ENCODE assay signal across 27 mouse cellular contexts in genomic region chr6:120778226-120778625, GRCm38 (mm10). TPM values are rescaled to one million over a fixed set of nuclear protein-coding genes. Genes with fewer than 3 reads are reported as not detected.
DNase-seq lines count a peak whose midpoint lies in the region; ATAC-seq and TF ChIP-seq lines count a peak whose summit lies in the region.
"Had no signal": no experiment of that assay in that cellular context is flagged by ENCODE, and none has a peak within 500 bp of the region (broad histone marks: within the 10 kb centered on the region; RNA-seq: fewer than 3 reads in every experiment).

No protein-coding gene starts in this region.

- no peaks in the 10 kb centered on the region for H3K36me3 ChIP-seq in lung, postnatal 0 days (ENCODE audit: insufficient read depth, low read length)
- H3K36me3 ChIP-seq: embryonic facial prominence, embryonic 13.5 days; forebrain, embryonic 12.5 days; forebrain, embryonic 15.5 days; heart, embryonic 12.5 days; heart, embryonic 15.5 days had no signal

- H3K4me1 ChIP-seq in lung, postnatal 0 days (ENCODE audit: insufficient read depth, low read depth, low read length) = no peaks in the 10 kb centered on the region
- H3K4me1 ChIP-seq: embryonic facial prominence, embryonic 13.5 days had no signal

- H3K27me3 ChIP-seq in lung, postnatal 0 days (replicated peaks; ENCODE audit: insufficient read depth, low read length) = no peaks in the 10 kb centered on the region
- H3K27me3 ChIP-seq: embryonic facial prominence, embryonic 13.5 days; forebrain, embryonic 12.5 days; forebrain, embryonic 15.5 days; heart, embryonic 12.5 days; heart, embryonic 15.5 days; hindbrain, embryonic 13.5 days had no signal

- no peak overlapping the region for H3K9ac ChIP-seq in lung, postnatal 0 days (replicated peaks; ENCODE audit: low read depth)
- H3K9ac ChIP-seq: embryonic facial prominence, embryonic 13.5 days; forebrain, embryonic 12.5 days; forebrain, embryonic 15.5 days; heart, embryonic 12.5 days; heart, embryonic 15.5 days; hindbrain, embryonic 13.5 days had no signal

- no peak overlapping the region for H3K4me3 ChIP-seq in lung, postnatal 0 days (ENCODE audit: low read depth, low read length)
- H3K4me3 ChIP-seq: embryonic facial prominence, embryonic 10.5 days; embryonic facial prominence, embryonic 13.5 days; erythroblast, embryonic 14.5 days; forebrain, embryonic 12.5 days; forebrain, embryonic 15.5 days; heart, embryonic 12.5 days; heart, embryonic 15.5 days; hindbrain, embryonic 10.5 days; hindbrain, embryonic 13.5 days had no signal

- ATAC-seq in lung, postnatal 0 days = peak; percentile 60
- ATAC-seq: activated CD4-positive, CD25-positive, alpha-beta regulatory T cell, adult 4 months; forebrain, embryonic 15.5 days had no signal

- TF ChIP-seq EP300 in lung, postnatal 0 days (IDR thresholded peaks at IDR 0.05) = no peak

- WGBS in lung, postnatal 0 days = 48% methylated on average over 3 of the region's 3 CpGs

- no peak overlapping the region for H3K27ac ChIP-seq in lung, postnatal 0 days (ENCODE audit: low read length)
- H3K27ac ChIP-seq: embryonic facial prominence, embryonic 10.5 days; embryonic facial prominence, embryonic 13.5 days; forebrain, embryonic 12.5 days; forebrain, embryonic 15.5 days; heart, embryonic 15.5 days; hindbrain, embryonic 10.5 days; hindbrain, embryonic 13.5 days had no signal

- H3K9me3 ChIP-seq in lung, postnatal 0 days (ENCODE audit: low read length) = no peaks in the 10 kb centered on the region
- H3K9me3 ChIP-seq: embryonic facial prominence, embryonic 10.5 days; embryonic facial prominence, embryonic 13.5 days; forebrain, embryonic 12.5 days; forebrain, embryonic 15.5 days; heart, embryonic 12.5 days; heart, embryonic 15.5 days; hindbrain, embryonic 10.5 days; hindbrain, embryonic 13.5 days had no signal

- TF ChIP-seq CTCF in lung, postnatal 0 days (IDR thresholded peaks at IDR 0.05) = no peak

- no peak overlapping the region for H3K4me2 ChIP-seq in lung, postnatal 0 days (replicated peaks; ENCODE audit: low read depth, low read length)
- H3K4me2 ChIP-seq: embryonic facial prominence, embryonic 13.5 days; forebrain, embryonic 12.5 days; forebrain, embryonic 15.5 days; heart, embryonic 12.5 days; heart, embryonic 15.5 days; hindbrain, embryonic 13.5 days had no signal

- peak; percentile 19 for DNase-seq in kidney, adult 18-20 months
- no peak for DNase-seq in kidney, adult 11 months
- DNase-seq in kidney, postnatal 25 days = peak; percentile 25 to 53
- DNase-seq in kidney, postnatal 10 days = no peak
- DNase-seq in lung, postnatal 0 days (ENCODE audit: low spot score) = peak; percentile 41
- DNase-seq in lung, postnatal 14 days = no peak
- DNase-seq: adrenal gland, adult 8-10 months; adrenal gland, postnatal 25 days; cerebellum, adult 11-12 months; cerebellum, adult 8-10 months; cerebellum, postnatal 10 days; cerebellum, postnatal 36 days; embryo, embryonic 11 days; gastrocnemius, postnatal 25 days; heart, adult 18-20 months; heart, postnatal 10 days; heart, postnatal 36 days had no signal

RNA-seq across cellular contexts. Expression of gene Slc25a18, which starts 4.8 kb away (rescaled TPM):
- polyA plus RNA-seq in lung, postnatal 0 days (2015; fragmentation: Nextera tagmentation; extraction: Ambion mirVana) = 0.45 and 0.56 TPM in 2 replicates

RNA-seq across cellular contexts. Expression of gene Atp6v1e1, which starts 44.4 kb away (rescaled TPM):
- polyA plus RNA-seq in lung, postnatal 0 days (2015; fragmentation: Nextera tagmentation; extraction: Ambion mirVana) = 177 and 187 TPM in 2 replicates

RNA-seq across cellular contexts. Expression of gene Bcl2l13, which starts 57.8 kb away (rescaled TPM):
- 12.3 and 14.0 TPM in 2 replicates for polyA plus RNA-seq in lung, postnatal 0 days (2015; fragmentation: Nextera tagmentation; extraction: Ambion mirVana)

Comparison
In these comparisons a context has a peak if more than half of its experiments do, and no peak if none do; other contexts are left out.
1. DNase-seq: peak in kidney, adult 18-20 months (single experiment), kidney, postnatal 25 days (2 of 2) and lung, postnatal 0 days (single experiment); none in kidney, adult 11 months (single experiment), kidney, postnatal 10 days (single experiment) and lung, postnatal 14 days (single experiment).